Mouse (Mus musculus): ENCODE measurements around the gene Baiap3. TPM values are rescaled to one million over a fixed set of nuclear protein-coding genes. Genes with fewer than 3 reads are reported as not detected.
A peak's percentile ranks its signal among the peaks of the same experiment; 100 is the strongest.

Baiap3 gene
- polyA plus RNA-seq, 1 experiment: 1.3 TPM

DNA sequence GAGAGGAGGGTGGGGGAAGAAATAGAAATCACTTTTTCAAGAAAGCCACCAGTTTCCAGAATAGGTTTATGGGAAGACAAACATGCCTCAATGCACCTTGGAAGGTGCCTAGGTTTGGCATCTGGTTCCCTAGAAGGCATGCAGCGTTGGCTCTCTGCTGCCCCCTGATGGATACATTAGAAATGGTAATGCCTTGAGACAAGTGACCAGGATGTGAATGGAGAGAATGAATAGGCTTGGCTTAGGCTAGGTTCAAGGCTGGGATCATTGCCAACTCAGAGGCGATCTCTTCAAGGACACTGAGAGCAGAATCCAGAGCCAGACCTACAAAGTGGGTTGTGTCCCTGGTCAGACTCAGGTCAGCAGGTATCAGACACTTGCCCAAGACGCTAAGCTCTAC lies 28.9 kb upstream of the Baiap3 start:
- Histone ChIP-seq H3K4me3 (ENCODE audit: low read depth, low read length) (no peak overlapping the region), H3K9me3 (replicated peaks; ENCODE audit: control insufficient read depth, insufficient read depth, low read length, poor library complexity, severe bottlenecking) (peaks cover 3% of the 10 kb centered on the region; the same call in 1 of the 2 replicates), H3K36me3 (ENCODE audit: control insufficient read depth, insufficient read depth, low read length, poor library complexity, severe bottlenecking) (no peaks in the 10 kb centered on the region), H3K9ac (ENCODE audit: low read depth, poor library complexity, severe bottlenecking) (no peak overlapping the region), H3K27ac (ENCODE audit: insufficient read depth, low read length) (no peak overlapping the region), H3K4me1 (ENCODE audit: control insufficient read depth, insufficient read depth, low read length) (peaks cover 3% of the 10 kb centered on the region), H3K27me3 (ENCODE audit: control insufficient read depth, insufficient read depth, low read length, poor library complexity, severe bottlenecking) (no peaks in the 10 kb centered on the region)
- no peak for TF ChIP-seq POLR2A (IDR thresholded peaks at IDR 0.05; ENCODE audit: insufficient read depth, low read length)
- peak; percentile 88 for TF ChIP-seq CTCF (IDR thresholded peaks at IDR 0.05; ENCODE audit: low read depth, low read length)
- no peak for TF ChIP-seq EP300 (IDR thresholded peaks at IDR 0.05; ENCODE audit: insufficient read depth, low read depth, low read length)

DNA sequence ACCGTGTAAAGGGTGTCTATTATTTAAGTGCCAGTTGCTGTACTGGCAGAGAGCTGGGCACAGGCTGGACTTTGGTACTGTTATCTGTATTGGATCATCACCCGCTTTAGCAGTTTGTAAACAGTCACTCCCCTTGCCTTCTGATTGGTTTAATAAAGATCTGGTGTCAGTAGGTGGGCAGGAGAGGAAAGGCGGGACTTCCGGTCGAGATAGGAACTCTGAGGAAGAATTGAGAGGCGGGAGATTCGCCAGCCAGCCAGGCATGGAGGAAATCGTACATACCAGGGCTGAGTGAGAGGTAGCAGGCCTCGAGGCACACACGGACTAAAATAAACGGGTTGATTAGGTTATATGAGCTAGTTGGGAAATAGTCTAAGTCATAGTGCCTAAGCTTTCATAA lies 26.0 kb upstream of the Baiap3 start:
- no peaks in the 10 kb centered on the region for H3K27me3 ChIP-seq (ENCODE audit: control insufficient read depth, insufficient read depth, low read length, poor library complexity, severe bottlenecking)
- 0 out of 2 replicates have a peak overlapping the region, but pooled peaks have one; percentile 26 for H3K27ac ChIP-seq (ENCODE audit: insufficient read depth, low read length)
- H3K4me3 ChIP-seq (ENCODE audit: low read depth, low read length): peak overlapping the region; percentile 48
- peaks cover 3% of the 10 kb centered on the region; the same call in 1 of the 2 replicates for H3K9me3 ChIP-seq (replicated peaks; ENCODE audit: control insufficient read depth, insufficient read depth, low read length, poor library complexity, severe bottlenecking)
- H3K36me3 ChIP-seq (ENCODE audit: control insufficient read depth, insufficient read depth, low read length, poor library complexity, severe bottlenecking): no peaks in the 10 kb centered on the region
- TF ChIP-seq EP300 (IDR thresholded peaks at IDR 0.05; ENCODE audit: insufficient read depth, low read depth, low read length) (no peak), POLR2A (IDR thresholded peaks at IDR 0.05; ENCODE audit: insufficient read depth, low read length) (peak; percentile 92)
- peaks cover 3% of the 10 kb centered on the region for H3K4me1 ChIP-seq (ENCODE audit: control insufficient read depth, insufficient read depth, low read length)
- H3K9ac ChIP-seq (ENCODE audit: low read depth, poor library complexity, severe bottlenecking): peak overlapping the region; percentile 41

- H3K4me1 ChIP-seq (ENCODE audit: control insufficient read depth, insufficient read depth, low read length): peaks cover 1% of the 10 kb centered on the region
- peaks cover 3% of the 10 kb centered on the region; the same call in 1 of the 2 replicates for H3K36me3 ChIP-seq (ENCODE audit: control insufficient read depth, insufficient read depth, low read length, poor library complexity, severe bottlenecking)
- no peak overlapping the region for H3K9ac ChIP-seq (ENCODE audit: low read depth, poor library complexity, severe bottlenecking)
- no peaks in the 10 kb centered on the region for H3K27me3 ChIP-seq (ENCODE audit: control insufficient read depth, insufficient read depth, low read length, poor library complexity, severe bottlenecking)
- H3K27ac ChIP-seq (ENCODE audit: insufficient read depth, low read length): no peak overlapping the region
- TF ChIP-seq EP300 (IDR thresholded peaks at IDR 0.05; ENCODE audit: insufficient read depth, low read depth, low read length) (no peak), POLR2A (IDR thresholded peaks at IDR 0.05; ENCODE audit: insufficient read depth, low read length) (no peak), CTCF (IDR thresholded peaks at IDR 0.05; ENCODE audit: low read depth, low read length) (no peak)
- H3K9me3 ChIP-seq (replicated peaks; ENCODE audit: control insufficient read depth, insufficient read depth, low read length, poor library complexity, severe bottlenecking): no peaks in the 10 kb centered on the region
- no peak overlapping the region for H3K4me3 ChIP-seq (ENCODE audit: low read depth, low read length)
Observed at GRCm38 (mm10) chr17:25275833-25276232, 19.7 kb upstream of the Baiap3 start.

DNA sequence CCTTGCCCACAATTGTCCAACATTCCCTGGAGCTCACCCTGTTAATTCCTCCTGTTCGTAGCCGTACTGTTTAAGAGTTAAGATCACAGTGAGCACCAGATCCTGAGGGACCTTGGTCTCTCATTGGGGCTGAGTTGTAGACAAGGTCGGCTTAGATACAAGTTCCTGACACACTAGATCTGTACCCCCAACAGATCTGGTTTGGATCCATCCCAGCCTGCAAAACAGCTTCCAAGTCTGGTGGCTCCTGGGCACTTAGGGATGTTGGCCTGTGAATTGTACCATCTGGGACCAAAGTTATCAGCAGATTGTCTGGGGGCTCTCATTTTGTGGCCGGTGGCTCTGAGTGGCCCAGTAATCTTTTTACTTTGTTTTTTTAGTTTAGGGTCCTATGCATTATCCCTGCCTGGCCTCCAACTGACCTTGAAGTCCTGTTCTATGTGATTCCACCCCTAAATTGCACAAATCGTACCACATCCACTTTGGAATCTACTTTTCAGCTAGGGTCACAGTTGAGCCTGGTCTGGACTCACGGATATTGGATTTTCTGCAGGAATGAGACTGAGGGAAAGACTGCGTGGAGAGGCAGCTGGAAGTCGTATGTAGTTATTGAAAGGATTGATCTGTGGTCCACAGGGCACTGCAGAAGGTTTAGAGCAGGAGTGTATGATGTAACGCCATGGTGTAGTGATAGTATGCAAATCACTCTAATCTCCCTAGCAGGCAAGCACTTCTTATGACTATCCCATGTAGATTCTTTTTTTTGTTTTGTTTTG lies 18.6 kb upstream of the Baiap3 start, which contains the start of gene Ube2i:
Gene Ube2i, minus strand, starts transcription at position 52 of the 776 bp plus-strand sequence.
- TF ChIP-seq EP300 (IDR thresholded peaks at IDR 0.05; ENCODE audit: insufficient read depth, low read depth, low read length) (no peak), POLR2A (IDR thresholded peaks at IDR 0.05; ENCODE audit: insufficient read depth, low read length) (no peak), CTCF (IDR thresholded peaks at IDR 0.05; ENCODE audit: low read depth, low read length) (no peak)
- Histone ChIP-seq H3K4me1 (ENCODE audit: control insufficient read depth, insufficient read depth, low read length) (peaks cover 2% of the 10 kb centered on the region), H3K4me3 (ENCODE audit: low read depth, low read length) (peak within 1 kb of the TSS; percentile 95), H3K27me3 (ENCODE audit: control insufficient read depth, insufficient read depth, low read length, poor library complexity, severe bottlenecking) (no peaks in the 10 kb centered on the region), H3K9ac (ENCODE audit: low read depth, poor library complexity, severe bottlenecking) (peak within 1 kb of the TSS; percentile 91), H3K9me3 (replicated peaks; ENCODE audit: control insufficient read depth, insufficient read depth, low read length, poor library complexity, severe bottlenecking) (no peaks in the 10 kb centered on the region), H3K36me3 (ENCODE audit: control insufficient read depth, insufficient read depth, low read length, poor library complexity, severe bottlenecking) (peaks cover 7% of the 10 kb centered on the region), H3K27ac (ENCODE audit: insufficient read depth, low read length) (peak within 1 kb of the TSS; percentile 89)

DNA sequence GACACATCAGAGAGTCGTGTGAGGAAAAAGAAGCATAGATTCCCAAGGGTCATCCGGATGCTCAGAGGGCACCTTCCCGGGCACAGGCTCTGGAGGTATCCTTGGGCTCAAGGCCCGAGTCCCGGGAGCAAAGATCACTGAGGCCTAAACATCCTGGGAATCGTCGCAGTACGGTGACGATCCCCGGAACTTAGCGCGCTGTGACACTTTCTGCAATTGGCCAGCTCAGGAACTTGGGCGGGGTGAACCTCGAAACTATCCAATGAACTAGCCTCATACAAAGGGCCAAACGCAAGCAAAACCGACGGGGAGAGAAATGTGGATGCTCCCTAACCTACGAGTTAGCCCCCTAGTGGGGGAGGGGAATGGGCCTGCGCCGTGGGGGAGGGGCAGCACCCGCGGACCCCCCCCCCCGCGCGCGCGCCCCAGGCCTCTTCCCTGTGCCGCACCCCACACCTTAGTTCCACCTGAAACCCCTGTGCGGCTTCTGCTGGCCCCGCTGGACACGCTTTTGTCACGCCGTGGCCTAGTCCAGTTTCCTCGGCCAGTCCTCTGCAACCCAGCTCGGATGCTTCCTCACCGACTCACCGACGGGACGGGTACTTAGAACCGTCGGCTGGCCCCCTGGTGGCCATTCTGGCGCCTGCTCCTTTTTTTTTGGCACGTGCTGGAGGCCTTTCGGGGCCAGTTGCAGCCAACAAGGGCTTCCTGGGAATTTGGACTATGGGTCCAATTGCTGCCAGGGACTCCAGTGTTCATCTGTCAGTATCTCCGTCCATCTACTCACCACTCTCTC lies 17.7 kb upstream of the Baiap3 start:
- Histone ChIP-seq H3K4me1 (ENCODE audit: control insufficient read depth, insufficient read depth, low read length) (peaks cover 2% of the 10 kb centered on the region), H3K9ac (ENCODE audit: low read depth, poor library complexity, severe bottlenecking) (peak overlapping the region; percentile 91), H3K4me3 (ENCODE audit: low read depth, low read length) (peak overlapping the region; percentile 95), H3K27me3 (ENCODE audit: control insufficient read depth, insufficient read depth, low read length, poor library complexity, severe bottlenecking) (no peaks in the 10 kb centered on the region), H3K36me3 (ENCODE audit: control insufficient read depth, insufficient read depth, low read length, poor library complexity, severe bottlenecking) (peaks cover 14% of the 10 kb centered on the region), H3K9me3 (replicated peaks; ENCODE audit: control insufficient read depth, insufficient read depth, low read length, poor library complexity, severe bottlenecking) (no peaks in the 10 kb centered on the region), H3K27ac (ENCODE audit: insufficient read depth, low read length) (peak overlapping the region; percentile 89)
- TF ChIP-seq POLR2A (IDR thresholded peaks at IDR 0.05; ENCODE audit: insufficient read depth, low read length) (no peak), EP300 (IDR thresholded peaks at IDR 0.05; ENCODE audit: insufficient read depth, low read depth, low read length) (0 out of 2 replicates have a peak, but pooled peaks have one; percentile 22), CTCF (IDR thresholded peaks at IDR 0.05; ENCODE audit: low read depth, low read length) (peak; percentile 51)

All from ES-Bruce4 (cell line).